Comparison of ENCODE assay signal across 17 mouse cellular contexts in the genomic region with DNA sequence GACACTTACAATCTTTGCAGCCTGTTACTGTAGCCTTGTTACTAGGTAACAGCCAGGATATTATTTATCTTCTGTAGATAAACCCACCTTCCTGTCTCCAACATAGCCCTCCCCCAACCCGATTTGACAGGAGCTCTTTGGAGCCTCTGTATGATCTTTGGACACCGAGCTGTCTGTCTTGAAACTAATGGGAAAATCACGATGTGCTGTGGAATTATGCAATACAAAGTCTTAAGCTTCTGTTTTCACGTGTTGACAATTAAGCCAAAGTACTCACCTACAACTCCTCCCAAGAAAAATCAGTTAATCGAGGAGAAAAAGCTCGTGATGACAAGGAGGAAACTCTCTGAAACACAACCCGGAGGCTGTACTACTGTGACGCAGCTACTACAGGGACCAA.
"Had no signal": no experiment of that assay in that cellular context is flagged by ENCODE, and none has a peak within 500 bp of the region (broad histone marks: within the 10 kb centered on the region; RNA-seq: fewer than 3 reads in every experiment).

No protein-coding gene starts in this region.

- H3K27me3 ChIP-seq: lung, embryonic 15.5 days; megakaryocyte, embryonic 14.5 days; midbrain, embryonic 13.5 days; midbrain, embryonic 15.5 days; neural tube, embryonic 12.5 days; stomach, embryonic 15.5 days had no signal

- H3K4me3 ChIP-seq: lung, embryonic 15.5 days; midbrain, embryonic 13.5 days; midbrain, embryonic 15.5 days; neural tube, embryonic 12.5 days; stomach, embryonic 15.5 days had no signal

- DNase-seq: lung, adult 2 months; lung, postnatal 14 days; lung, postnatal 36 days; right cerebral cortex, postnatal 14 days; thymus, adult 2 months; thymus, postnatal 25 days; thymus, postnatal 4 days had no signal

- H3K9ac ChIP-seq: lung, embryonic 15.5 days; midbrain, embryonic 13.5 days; midbrain, embryonic 15.5 days; neural tube, embryonic 12.5 days; stomach, embryonic 15.5 days had no signal

- H3K36me3 ChIP-seq: lung, embryonic 15.5 days; midbrain, embryonic 13.5 days; midbrain, embryonic 15.5 days; neural tube, embryonic 12.5 days; stomach, embryonic 15.5 days had no signal

- H3K4me2 ChIP-seq: lung, embryonic 15.5 days; midbrain, embryonic 11.5 days; midbrain, embryonic 13.5 days; midbrain, embryonic 15.5 days; neural tube, embryonic 12.5 days; stomach, embryonic 15.5 days had no signal

- H3K4me1 ChIP-seq: lung, embryonic 15.5 days; megakaryocyte, embryonic 14.5 days; midbrain, embryonic 13.5 days; midbrain, embryonic 15.5 days; neural tube, embryonic 12.5 days; stomach, embryonic 15.5 days had no signal

- H3K9me3 ChIP-seq: lung, embryonic 15.5 days; midbrain, embryonic 13.5 days; midbrain, embryonic 15.5 days; neural tube, embryonic 12.5 days; stomach, embryonic 15.5 days had no signal

- ATAC-seq: lung, postnatal 0 days; midbrain, embryonic 13.5 days; midbrain, embryonic 15.5 days had no signal

- H3K27ac ChIP-seq: lung, embryonic 15.5 days; macrophage; midbrain, embryonic 13.5 days; midbrain, embryonic 15.5 days; neural tube, embryonic 12.5 days; stomach, embryonic 15.5 days; stomach, postnatal 0 days had no signal
